Mouse (Mus musculus): ENCODE data around the gene Ralgps1. TPM values are rescaled to one million over a fixed set of nuclear protein-coding genes. Genes with fewer than 3 reads are reported as not detected.
A peak's percentile ranks its signal among the peaks of the same experiment; 100 is the strongest.

Gene Ralgps1
- polyA plus RNA-seq, 1 experiment from 2014 or later: 48.4 TPM

- Histone ChIP-seq H3K9ac (ENCODE audit: low read depth, low read length) (no peak overlapping the region), H3K27me3 (ENCODE audit: control insufficient read depth, insufficient read depth, low read depth, low read length) (no peaks in the 10 kb centered on the region), H3K9me3 (replicated peaks; ENCODE audit: control insufficient read depth, low read length, poor library complexity, severe bottlenecking) (no peaks in the 10 kb centered on the region), H3K4me1 (ENCODE audit: control insufficient read depth, insufficient read depth, low read length) (peaks cover 3% of the 10 kb centered on the region; the same call in 1 of the 2 replicates), H3K4me3 (ENCODE audit: low read depth, low read length) (no peak overlapping the region), H3K27ac (ENCODE audit: low read length) (no peak overlapping the region), H3K36me3 (ENCODE audit: control insufficient read depth, insufficient read depth, low read length) (peaks cover 23% of the 10 kb centered on the region), H3K4me2 (ENCODE audit: low read length) (no peak overlapping the region)
- WGBS: 82% methylated on average over 6 of the region's 6 CpGs
- no peak for ATAC-seq
Measured at GRCm38 (mm10) chr2:33169445-33169844, 201.8 kb downstream of the Ralgps1 start.

- Histone ChIP-seq H3K4me2 (ENCODE audit: low read length) (no peak overlapping the region), H3K9me3 (replicated peaks; ENCODE audit: control insufficient read depth, low read length, poor library complexity, severe bottlenecking) (no peaks in the 10 kb centered on the region), H3K9ac (ENCODE audit: low read depth, low read length) (no peak overlapping the region), H3K4me1 (ENCODE audit: control insufficient read depth, insufficient read depth, low read length) (no peaks in the 10 kb centered on the region), H3K27me3 (ENCODE audit: control insufficient read depth, insufficient read depth, low read depth, low read length) (no peaks in the 10 kb centered on the region), H3K4me3 (ENCODE audit: low read depth, low read length) (no peak overlapping the region), H3K27ac (ENCODE audit: low read length) (no peak overlapping the region), H3K36me3 (ENCODE audit: control insufficient read depth, insufficient read depth, low read length) (peaks cover 15% of the 10 kb centered on the region)
- no peak for ATAC-seq
- WGBS: 94% methylated on average over 3 of the region's 3 CpGs
Measured at GRCm38 (mm10) chr2:33167060-33167459, 204.2 kb downstream of the Ralgps1 start.

- Histone ChIP-seq H3K36me3 (ENCODE audit: control insufficient read depth, insufficient read depth, low read length) (peaks cover 10% of the 10 kb centered on the region), H3K4me2 (ENCODE audit: low read length) (no peak overlapping the region), H3K4me3 (ENCODE audit: low read depth, low read length) (no peak overlapping the region), H3K9ac (ENCODE audit: low read depth, low read length) (no peak overlapping the region), H3K4me1 (ENCODE audit: control insufficient read depth, insufficient read depth, low read length) (no peaks in the 10 kb centered on the region), H3K9me3 (replicated peaks; ENCODE audit: control insufficient read depth, low read length, poor library complexity, severe bottlenecking) (no peaks in the 10 kb centered on the region), H3K27me3 (ENCODE audit: control insufficient read depth, insufficient read depth, low read depth, low read length) (no peaks in the 10 kb centered on the region), H3K27ac (ENCODE audit: low read length) (0 out of 2 replicates have a peak overlapping the region, but pooled peaks have one; percentile 17)
- no peak for ATAC-seq
- 64% methylated on average over 7 of the region's 7 CpGs for WGBS
Measured at GRCm38 (mm10) chr2:33165710-33166374, 205.4 kb downstream of the Ralgps1 start.

GRCm38 (mm10) chr2:33165229-33165628 lies 206.1 kb downstream of the Ralgps1 start:
- Histone ChIP-seq H3K27me3 (ENCODE audit: control insufficient read depth, insufficient read depth, low read depth, low read length) (no peaks in the 10 kb centered on the region), H3K9me3 (replicated peaks; ENCODE audit: control insufficient read depth, low read length, poor library complexity, severe bottlenecking) (no peaks in the 10 kb centered on the region), H3K27ac (ENCODE audit: low read length) (no peak overlapping the region), H3K36me3 (ENCODE audit: control insufficient read depth, insufficient read depth, low read length) (peaks cover 7% of the 10 kb centered on the region; the same call in 1 of the 2 replicates), H3K4me2 (ENCODE audit: low read length) (no peak overlapping the region), H3K9ac (ENCODE audit: low read depth, low read length) (no peak overlapping the region), H3K4me3 (ENCODE audit: low read depth, low read length) (no peak overlapping the region), H3K4me1 (ENCODE audit: control insufficient read depth, insufficient read depth, low read length) (no peaks in the 10 kb centered on the region)
- ATAC-seq: no peak
- 86% methylated on average over 4 of the region's 4 CpGs for WGBS

- no peak overlapping the region for H3K9ac ChIP-seq (ENCODE audit: low read depth, low read length)
- no peak overlapping the region for H3K27ac ChIP-seq (ENCODE audit: low read length)
- no peaks in the 10 kb centered on the region for H3K9me3 ChIP-seq (replicated peaks; ENCODE audit: control insufficient read depth, low read length, poor library complexity, severe bottlenecking)
- H3K36me3 ChIP-seq (ENCODE audit: control insufficient read depth, insufficient read depth, low read length): peaks cover 7% of the 10 kb centered on the region; the same call in 1 of the 2 replicates
- H3K4me1 ChIP-seq (ENCODE audit: control insufficient read depth, insufficient read depth, low read length): no peaks in the 10 kb centered on the region
- WGBS: 68% methylated on average over 3 of the region's 3 CpGs
- H3K27me3 ChIP-seq (ENCODE audit: control insufficient read depth, insufficient read depth, low read depth, low read length): no peaks in the 10 kb centered on the region
- no peak overlapping the region for H3K4me2 ChIP-seq (ENCODE audit: low read length)
- no peak overlapping the region for H3K4me3 ChIP-seq (ENCODE audit: low read depth, low read length)
- no peak for ATAC-seq
Measured at GRCm38 (mm10) chr2:33164646-33165045, 206.6 kb downstream of the Ralgps1 start.

GRCm38 (mm10) chr2:33162126-33162525 lies 209.2 kb downstream of the Ralgps1 start:
- Histone ChIP-seq H3K9me3 (replicated peaks; ENCODE audit: control insufficient read depth, low read length, poor library complexity, severe bottlenecking) (no peaks in the 10 kb centered on the region), H3K9ac (ENCODE audit: low read depth, low read length) (no peak overlapping the region), H3K4me3 (ENCODE audit: low read depth, low read length) (no peak overlapping the region), H3K4me1 (ENCODE audit: control insufficient read depth, insufficient read depth, low read length) (no peaks in the 10 kb centered on the region), H3K27ac (ENCODE audit: low read length) (no peak overlapping the region), H3K36me3 (ENCODE audit: control insufficient read depth, insufficient read depth, low read length) (peaks cover 9% of the 10 kb centered on the region), H3K27me3 (ENCODE audit: control insufficient read depth, insufficient read depth, low read depth, low read length) (no peaks in the 10 kb centered on the region), H3K4me2 (ENCODE audit: low read length) (no peak overlapping the region)
- WGBS: 88% methylated on average over 2 of the region's 2 CpGs
- ATAC-seq: no peak

- no peak overlapping the region for H3K9ac ChIP-seq (ENCODE audit: low read depth, low read length)
- WGBS: 83% methylated on average over 12 of the region's 12 CpGs
Measured at GRCm38 (mm10) chr2:33160326-33160973, 210.8 kb downstream of the Ralgps1 start.

GRCm38 (mm10) chr2:33159593-33159992 lies 211.7 kb downstream of the Ralgps1 start:
- Histone ChIP-seq H3K9ac (ENCODE audit: low read depth, low read length) (no peak overlapping the region), H3K4me2 (ENCODE audit: low read length) (no peak overlapping the region), H3K4me3 (ENCODE audit: low read depth, low read length) (no peak overlapping the region), H3K4me1 (ENCODE audit: control insufficient read depth, insufficient read depth, low read length) (no peaks in the 10 kb centered on the region), H3K27ac (ENCODE audit: low read length) (no peak overlapping the region), H3K27me3 (ENCODE audit: control insufficient read depth, insufficient read depth, low read depth, low read length) (no peaks in the 10 kb centered on the region), H3K36me3 (ENCODE audit: control insufficient read depth, insufficient read depth, low read length) (peaks cover 8% of the 10 kb centered on the region), H3K9me3 (replicated peaks; ENCODE audit: control insufficient read depth, low read length, poor library complexity, severe bottlenecking) (no peaks in the 10 kb centered on the region)
- no peak for ATAC-seq
- 92% methylated on average over 7 of the region's 7 CpGs for WGBS

More at GRCm38 (mm10) chr2:33160326-33160973, 210.8 kb downstream of the Ralgps1 start:
- no peaks in the 10 kb centered on the region for H3K4me1 ChIP-seq (ENCODE audit: control insufficient read depth, insufficient read depth, low read length)
- no peak for ATAC-seq
- H3K36me3 ChIP-seq (ENCODE audit: control insufficient read depth, insufficient read depth, low read length): peaks cover 7% of the 10 kb centered on the region
- H3K9me3 ChIP-seq (replicated peaks; ENCODE audit: control insufficient read depth, low read length, poor library complexity, severe bottlenecking): no peaks in the 10 kb centered on the region
- H3K4me2 ChIP-seq (ENCODE audit: low read length): no peak overlapping the region
- H3K27ac ChIP-seq (ENCODE audit: low read length): no peak overlapping the region
- H3K4me3 ChIP-seq (ENCODE audit: low read depth, low read length): no peak overlapping the region
- H3K27me3 ChIP-seq (ENCODE audit: control insufficient read depth, insufficient read depth, low read depth, low read length): no peaks in the 10 kb centered on the region

GRCm38 (mm10) chr2:33158895-33159294 lies 212.4 kb downstream of the Ralgps1 start:
- peaks cover 11% of the 10 kb centered on the region for H3K36me3 ChIP-seq (ENCODE audit: control insufficient read depth, insufficient read depth, low read length)
- no peak overlapping the region for H3K4me2 ChIP-seq (ENCODE audit: low read length)
- 96% methylated on average over 6 of the region's 6 CpGs for WGBS
- no peaks in the 10 kb centered on the region for H3K27me3 ChIP-seq (ENCODE audit: control insufficient read depth, insufficient read depth, low read depth, low read length)
- no peak for ATAC-seq
- no peaks in the 10 kb centered on the region for H3K4me1 ChIP-seq (ENCODE audit: control insufficient read depth, insufficient read depth, low read length)
- no peak overlapping the region for H3K4me3 ChIP-seq (ENCODE audit: low read depth, low read length)
- no peak overlapping the region for H3K27ac ChIP-seq (ENCODE audit: low read length)
- no peaks in the 10 kb centered on the region for H3K9me3 ChIP-seq (replicated peaks; ENCODE audit: control insufficient read depth, low read length, poor library complexity, severe bottlenecking)
- H3K9ac ChIP-seq (ENCODE audit: low read depth, low read length): no peak overlapping the region

Measured in midbrain, embryonic 16.5 days (tissue).